In genomic region chr9:110139119-110139518, GRCm38 (mm10) we compare ENCODE assay signal across 25 mouse cellular contexts. TPM values are rescaled to one million over a fixed set of nuclear protein-coding genes. Genes with fewer than 3 reads are reported as not detected.
DNase-seq lines count a peak whose midpoint lies in the region; ATAC-seq lines count a peak whose summit lies in the region.
"Had no signal": no experiment of that assay in that cellular context is flagged by ENCODE, and none has a peak within 500 bp of the region (broad histone marks: within the 10 kb centered on the region; RNA-seq: fewer than 3 reads in every experiment).

No protein-coding gene starts in this region.

- no peak overlapping the region for H3K9ac ChIP-seq in liver, embryonic 13.5 days
- H3K9ac ChIP-seq: forebrain, postnatal 0 days; heart, embryonic 15.5 days; hindbrain, embryonic 13.5 days; limb, embryonic 12.5 days; lung, embryonic 14.5 days had no signal

- intact Hi-C loops in left cerebral cortex, postnatal 10 days (cut with DNase I) = loop anchor here (10.0 kb wide), 1 partner anchor 156 kb away; no protein-coding TSS in a partner anchor

- no peak overlapping the region for H3K4me3 ChIP-seq in liver, embryonic 13.5 days (replicated peaks)
- peak overlapping the region; percentile 54 for H3K4me3 ChIP-seq in megakaryocyte, embryonic 14.5 days (replicated peaks)
- H3K4me3 ChIP-seq: heart, adult 2 months; heart, embryonic 15.5 days; hindbrain, embryonic 13.5 days; limb, embryonic 12.5 days; midbrain, embryonic 10.5 days had no signal

- DNase-seq in 416B (ENCODE audit: low read depth) (peak; percentile 71), MEL-GATA-1-ER (ENCODE audit: extremely low read depth, low read depth) (peak; percentile 67)
- DNase-seq in liver, embryonic 13.5 days = no peak
- no peak for DNase-seq in left cerebral cortex, adult 18-20 months (ENCODE audit: low spot score in 2 of 2)
- no peak for DNase-seq in adrenal gland, postnatal 4 days (ENCODE audit: low spot score in 2 of 2)
- no peak for DNase-seq in B cell, adult 2 months
- DNase-seq in left cerebral cortex, postnatal 10 days (ENCODE audit: extremely low spot score in 1 of 2, low spot score in 2 of 2) = no peak
- DNase-seq: adrenal gland, postnatal 14 days; cerebellum, adult 9-11 months; forebrain, postnatal 0 days; gastrocnemius, postnatal 25 days; heart, adult 2 months; heart, postnatal 36 days; kidney, adult 18-20 months; lung, embryonic 14.5 days; thymus, adult 18-20 months; thymus, postnatal 36 days had no signal

- H3K4me1 ChIP-seq in liver, embryonic 13.5 days (replicated peaks) = peaks cover 29% of the 10 kb centered on the region
- peaks cover 71% of the 10 kb centered on the region for H3K4me1 ChIP-seq in megakaryocyte, embryonic 14.5 days

- H3K27ac ChIP-seq in liver, embryonic 13.5 days = peak overlapping the region; percentile 37; the same call in 1 of the 2 replicates
- H3K27ac ChIP-seq: heart, adult 2 months; heart, embryonic 15.5 days; hindbrain, embryonic 13.5 days; kidney, postnatal 0 days; limb, embryonic 12.5 days; midbrain, embryonic 10.5 days had no signal

- 16% methylated on average over 4 of the region's 4 CpGs for WGBS in liver, embryonic 13.5 days (ENCODE audit: insufficient replicate concordance)

- H3K27me3 ChIP-seq in liver, embryonic 13.5 days = no peaks in the 10 kb centered on the region
- H3K27me3 ChIP-seq in megakaryocyte, embryonic 14.5 days (replicated peaks) = no peaks in the 10 kb centered on the region
- H3K27me3 ChIP-seq: heart, embryonic 15.5 days; hindbrain, embryonic 13.5 days; limb, embryonic 12.5 days had no signal

- ATAC-seq in liver, embryonic 13.5 days (ENCODE audit: low read depth) = peak; percentile 73
- ATAC-seq: CD4-positive, CD25-positive, alpha-beta regulatory T cell, adult 4 months; forebrain, postnatal 0 days; midbrain, embryonic 16.5 days had no signal

- H3K4me2 ChIP-seq in liver, embryonic 13.5 days = no peak overlapping the region
- H3K4me2 ChIP-seq: heart, embryonic 15.5 days; hindbrain, embryonic 13.5 days; limb, embryonic 12.5 days; lung, embryonic 14.5 days had no signal

- H3K36me3 ChIP-seq in liver, embryonic 13.5 days = peaks cover 63% of the 10 kb centered on the region
- peaks cover 66% of the 10 kb centered on the region for H3K36me3 ChIP-seq in megakaryocyte, embryonic 14.5 days (replicated peaks; ENCODE audit: low read length)

- no peaks in the 10 kb centered on the region for H3K9me3 ChIP-seq in liver, embryonic 13.5 days (replicated peaks)
- H3K9me3 ChIP-seq in megakaryocyte, embryonic 14.5 days = no peaks in the 10 kb centered on the region
- H3K9me3 ChIP-seq: heart, embryonic 15.5 days; hindbrain, embryonic 13.5 days; limb, embryonic 12.5 days; midbrain, embryonic 10.5 days had no signal

RNA-seq across cellular contexts. Expression of gene Dhx30, which starts 21.5 kb away (rescaled TPM):
- polyA plus RNA-seq in liver, embryonic 13.5 days (2015; fragmentation: Nextera tagmentation; extraction: Ambion mirVana) = 40.3 and 49.1 TPM in 2 replicates
- 8.9 and 15.5 TPM in 2 replicates for polyA plus RNA-seq in megakaryocyte, embryonic 14.5 days (2012; ENCODE audit: insufficient read depth, low replicate concordance)
- total RNA-seq in left cerebral cortex, adult 18-20 months (2021) = 100 to 1,000 TPM; 168 to 171 TPM
- 100 to 1,000 TPM; 102 to 111 TPM for total RNA-seq in adrenal gland, postnatal 4 days (2021)
- 100 to 1,000 TPM; 144 to 153 TPM for total RNA-seq in left cerebral cortex, postnatal 10 days (2021)

RNA-seq across cellular contexts. Expression of gene Smarcc1, which starts 21.6 kb away (rescaled TPM):
- polyA plus RNA-seq in liver, embryonic 13.5 days (2015; fragmentation: Nextera tagmentation; extraction: Ambion mirVana) = 43.4 and 54.5 TPM in 2 replicates
- polyA plus RNA-seq in megakaryocyte, embryonic 14.5 days (2012; ENCODE audit: insufficient read depth, low replicate concordance) = 25.1 and 89.2 TPM in 2 replicates
- total RNA-seq in left cerebral cortex, adult 18-20 months (2021) = 10 to 100 TPM; 69.0 to 72.1 TPM
- 100 to 1,000 TPM in 1 of 2 experiments, 10 to 100 TPM in 1; 90.4 to 100 TPM for total RNA-seq in adrenal gland, postnatal 4 days (2021)
- 10 to 100 TPM; 72.1 to 74.1 TPM for total RNA-seq in left cerebral cortex, postnatal 10 days (2021)

Comparison
In these comparisons a context has a peak if more than half of its experiments do, and no peak if none do; other contexts are left out.
1. DNase-seq: peak in 416B (single experiment) and MEL-GATA-1-ER (single experiment); none in liver, embryonic 13.5 days (single experiment), left cerebral cortex, adult 18-20 months (0 of 2), adrenal gland, postnatal 4 days (0 of 2), B cell, adult 2 months (0 of 2) and left cerebral cortex, postnatal 10 days (0 of 2).